Mouse (Mus musculus) forebrain, embryonic 14.5 days (tissue): ENCODE data around the gene Vps26a. TPM values are rescaled to one million over a fixed set of nuclear protein-coding genes. Genes with fewer than 3 reads are reported as not detected.

Experiments
- ATAC-seq: fragments of 200-750 bp; cut with Nextera tagmentation; 2 replicates; pipeline ENCODE4 v1.8.0; 2017; ENCODE audit warnings: mild to moderate bottlenecking, moderate library complexity
- DNase-seq: peaks from one replicate; pipeline ENCODE4 v3.0.0-alpha.2; 2015; ENCODE audit warnings: low spot score
- H3K27ac ChIP-seq: fragments of 300-500 bp; sonication (generic); 2 replicates; pipeline ENCODE4 v1.5.1; 2014; ENCODE audit warnings: low read depth, mild to moderate bottlenecking, control low read depth, low read length, moderate library complexity
- H3K27me3 ChIP-seq: fragments of 300-500 bp; sonication (generic); replicated peaks from 2 replicates; pipeline ENCODE4 v1.6.1; 2014; ENCODE audit warnings: low read length, control low read depth, mixed read lengths; ENCODE audit not compliant: control insufficient read depth, insufficient read depth
- H3K36me3 ChIP-seq: fragments of 300-500 bp; sonication (generic); 2 replicates; pipeline ENCODE4 v1.6.1; 2014; ENCODE audit warnings: low read length, control low read depth; ENCODE audit not compliant: control insufficient read depth, insufficient read depth
- H3K4me1 ChIP-seq: fragments of 300-500 bp; sonication (generic); 2 replicates; pipeline ENCODE4 v1.6.1; 2014; ENCODE audit warnings: antibody characterized with exemption, low read length, control low read depth; ENCODE audit not compliant: control insufficient read depth, insufficient read depth
- H3K4me2 ChIP-seq: fragments of 300-500 bp; sonication (generic); 2 replicates; pipeline ENCODE4 v1.6.1; 2014; ENCODE audit warnings: mild to moderate bottlenecking, control low read depth, low read length
- H3K4me3 ChIP-seq: fragments of 300-500 bp; sonication (generic); 2 replicates; pipeline ENCODE4 v1.5.1; 2014; ENCODE audit warnings: low read depth, low read length, control low read depth
- H3K9ac ChIP-seq: fragments of 300-500 bp; sonication (generic); 2 replicates; pipeline ENCODE4 v1.6.1; 2014; ENCODE audit warnings: mild to moderate bottlenecking, low read length, control low read depth, moderate library complexity
- H3K9me3 ChIP-seq: fragments of 300-500 bp; sonication (generic); replicated peaks from 2 replicates; pipeline ENCODE4 v1.6.1; 2016; ENCODE audit warnings: low read length, control low read depth, mixed read lengths; ENCODE audit not compliant: control insufficient read depth
- WGBS: fragments of 180-500 bp; shearing (Covaris S2); extraction: QIAGEN DNeasy Blood & Tissue Kit; methylation state at CpG from one replicate; pipeline ENCODE4 v1.1.7; 2014; 5-methylcytosine and 5-hydroxymethylcytosine counted together
- polyA plus RNA-seq: library from polyadenylated mRNA; unstranded; fragments of >200 nt; fragmentation: Nextera tagmentation; extraction: Ambion mirVana; gene quantifications from 2 replicates; pipeline ENCODE4 v1.2.1, GENCODE M21; 2014

The Vps26a gene
- polyA plus RNA-seq, 1 experiment from 2014 or later, result 77.8 TPM

- ATAC-seq (no peak), DNase-seq (no peak)
- 90% methylated on average over 4 of the region's 4 CpGs for WGBS
- Histone ChIP-seq H3K9me3 (no peaks in the 10 kb centered on the region), H3K4me2 (no peak overlapping the region), H3K9ac (no peak overlapping the region), H3K36me3 (no peaks in the 10 kb centered on the region), H3K27me3 (no peaks in the 10 kb centered on the region), H3K27ac (no peak overlapping the region), H3K4me1 (no peaks in the 10 kb centered on the region), H3K4me3 (no peak overlapping the region)
Measured at GRCm38 (mm10) chr10:62512855-62513254, 26.2 kb upstream of the Vps26a start.

DNA sequence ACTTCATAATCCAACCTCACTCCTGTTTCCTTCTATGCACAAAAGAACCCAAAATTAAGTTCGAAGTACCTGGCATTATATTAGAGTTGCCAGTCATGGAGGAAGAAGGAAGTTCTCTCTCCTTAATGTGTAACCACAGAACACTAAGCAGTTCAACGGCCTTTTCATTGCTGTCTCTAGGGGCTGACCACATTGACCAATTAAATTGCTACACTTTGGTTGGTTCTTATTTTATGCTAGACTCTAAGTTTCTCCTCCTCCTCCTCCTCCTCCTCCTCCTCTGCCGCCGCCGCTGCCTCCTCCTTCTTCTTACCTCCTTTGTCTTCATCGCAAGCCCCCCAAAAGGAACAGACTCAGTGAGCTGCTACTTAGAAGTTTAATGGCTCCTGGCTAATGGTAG is 24.9 kb upstream of the Vps26a start:
- H3K9ac ChIP-seq, result no peak overlapping the region

DNA sequence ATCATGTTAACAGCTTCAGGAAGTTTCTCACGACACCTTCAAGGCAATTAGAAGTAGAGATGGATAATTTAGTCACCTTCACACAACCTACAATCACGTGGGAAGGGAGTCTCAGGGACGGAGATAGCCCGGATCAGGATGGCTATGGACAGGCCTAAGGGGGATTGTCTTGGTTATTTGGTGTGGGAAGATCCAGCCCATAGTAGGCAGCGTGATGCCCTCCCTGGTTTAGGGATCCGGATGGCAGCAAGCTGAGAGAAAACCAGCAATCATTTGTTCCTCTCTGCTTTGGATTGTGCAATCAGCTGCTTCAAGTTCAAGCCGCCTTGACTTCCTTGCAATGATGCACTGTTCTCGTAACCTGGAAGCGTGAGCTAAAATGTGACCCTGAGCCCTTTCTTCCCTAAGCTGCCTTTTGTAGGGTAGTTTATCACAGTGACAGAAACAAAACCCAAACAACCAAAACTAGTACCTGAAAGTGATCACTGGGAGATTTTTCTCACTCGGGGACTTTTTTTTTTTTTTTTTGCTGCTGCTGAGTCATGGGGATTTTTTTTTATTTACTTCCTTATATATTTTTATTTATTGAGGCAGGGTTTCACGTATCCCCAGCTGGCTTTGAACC is 22.5 kb upstream of the Vps26a start:
- Histone ChIP-seq H3K4me2 (no peak overlapping the region), H3K27ac (no peak overlapping the region), H3K4me3 (no peak overlapping the region), H3K4me1 (no peaks in the 10 kb centered on the region), H3K27me3 (peaks cover 4% of the 10 kb centered on the region; the same call in 1 of the 2 replicates), H3K36me3 (no peaks in the 10 kb centered on the region), H3K9ac (no peak overlapping the region), H3K9me3 (no peaks in the 10 kb centered on the region)
- ATAC-seq (no peak), DNase-seq (no peak)
- 71% methylated on average over 11 of the region's 11 CpGs for WGBS

More for the DNA sequence above, 24.9 kb upstream of the Vps26a start:
- no peaks in the 10 kb centered on the region for H3K9me3 ChIP-seq
- H3K27ac ChIP-seq, result no peak overlapping the region
- H3K4me1 ChIP-seq, result no peaks in the 10 kb centered on the region
- no peak overlapping the region for H3K4me2 ChIP-seq
- ATAC-seq (no peak), DNase-seq (no peak)
- H3K27me3 ChIP-seq, result peaks cover 4% of the 10 kb centered on the region; the same call in 1 of the 2 replicates
- 76% methylated on average over 6 of the region's 6 CpGs for WGBS
- H3K36me3 ChIP-seq, result no peaks in the 10 kb centered on the region
- no peak overlapping the region for H3K4me3 ChIP-seq

DNA sequence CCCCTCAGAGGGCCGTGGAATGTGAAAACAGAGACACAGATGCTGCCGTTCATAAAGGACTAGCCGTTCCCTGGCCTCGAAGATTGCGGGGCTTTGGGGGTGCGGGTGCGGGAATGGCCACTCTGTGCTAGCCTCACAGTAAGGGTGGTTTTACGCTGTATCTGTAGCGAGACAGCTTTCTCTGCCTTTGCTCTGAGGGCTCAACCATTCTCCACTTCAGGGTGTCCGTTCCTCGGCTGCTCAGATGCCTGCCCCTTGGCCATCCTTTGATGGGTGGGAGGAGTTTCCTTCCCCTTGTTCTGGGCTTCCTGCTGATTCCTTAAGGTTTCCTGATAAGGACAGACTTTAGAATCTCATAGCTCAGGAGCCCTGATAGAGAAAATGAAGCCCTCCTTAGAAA is 21.9 kb upstream of the Vps26a start:
- no peak for DNase-seq
- Histone ChIP-seq H3K9me3 (no peaks in the 10 kb centered on the region), H3K4me3 (peak overlapping the region; percentile 1; the same call in 1 of the 2 replicates), H3K27me3 (peaks cover 4% of the 10 kb centered on the region; the same call in 1 of the 2 replicates), H3K4me1 (no peaks in the 10 kb centered on the region), H3K9ac (0 out of 2 replicates have a peak overlapping the region, but pooled peaks have one; percentile 4), H3K27ac (no peak overlapping the region), H3K4me2 (peak overlapping the region; percentile 37), H3K36me3 (no peaks in the 10 kb centered on the region)
- ATAC-seq, result no peak
- WGBS, result 8% methylated on average over 11 of the region's 11 CpGs

GRCm38 (mm10) chr10:62507591-62508308 is 21.1 kb upstream of the Vps26a start:
- Histone ChIP-seq H3K27me3 (peaks cover 4% of the 10 kb centered on the region; the same call in 1 of the 2 replicates), H3K9ac (no peak overlapping the region), H3K9me3 (no peaks in the 10 kb centered on the region), H3K4me1 (no peaks in the 10 kb centered on the region), H3K4me2 (peak overlapping the region; percentile 37), H3K27ac (no peak overlapping the region), H3K4me3 (peak overlapping the region; percentile 1; the same call in 1 of the 2 replicates), H3K36me3 (no peaks in the 10 kb centered on the region)
- WGBS, result 15% methylated on average over 18 of the region's 18 CpGs
- peak; percentile 8 for DNase-seq
- ATAC-seq, result no peak

GRCm38 (mm10) chr10:62507071-62507470 is 20.5 kb upstream of the Vps26a start:
- Histone ChIP-seq H3K9ac (no peak overlapping the region), H3K36me3 (no peaks in the 10 kb centered on the region), H3K4me2 (no peak overlapping the region), H3K4me3 (no peak overlapping the region), H3K9me3 (no peaks in the 10 kb centered on the region), H3K27ac (no peak overlapping the region), H3K4me1 (no peaks in the 10 kb centered on the region), H3K27me3 (peaks cover 4% of the 10 kb centered on the region; the same call in 1 of the 2 replicates)
- ATAC-seq (no peak), DNase-seq (no peak)
- WGBS, result 91% methylated on average over 4 of the region's 4 CpGs

- Histone ChIP-seq H3K36me3 (no peaks in the 10 kb centered on the region), H3K4me3 (no peak overlapping the region), H3K9me3 (no peaks in the 10 kb centered on the region), H3K4me1 (no peaks in the 10 kb centered on the region), H3K27me3 (peaks cover 4% of the 10 kb centered on the region; the same call in 1 of the 2 replicates), H3K4me2 (no peak overlapping the region), H3K9ac (no peak overlapping the region), H3K27ac (no peak overlapping the region)
- 88% methylated on average over 17 of the region's 17 CpGs for WGBS
- no peak for ATAC-seq
- no peak for DNase-seq
Measured at GRCm38 (mm10) chr10:62506019-62506556, 19.5 kb upstream of the Vps26a start.

DNA sequence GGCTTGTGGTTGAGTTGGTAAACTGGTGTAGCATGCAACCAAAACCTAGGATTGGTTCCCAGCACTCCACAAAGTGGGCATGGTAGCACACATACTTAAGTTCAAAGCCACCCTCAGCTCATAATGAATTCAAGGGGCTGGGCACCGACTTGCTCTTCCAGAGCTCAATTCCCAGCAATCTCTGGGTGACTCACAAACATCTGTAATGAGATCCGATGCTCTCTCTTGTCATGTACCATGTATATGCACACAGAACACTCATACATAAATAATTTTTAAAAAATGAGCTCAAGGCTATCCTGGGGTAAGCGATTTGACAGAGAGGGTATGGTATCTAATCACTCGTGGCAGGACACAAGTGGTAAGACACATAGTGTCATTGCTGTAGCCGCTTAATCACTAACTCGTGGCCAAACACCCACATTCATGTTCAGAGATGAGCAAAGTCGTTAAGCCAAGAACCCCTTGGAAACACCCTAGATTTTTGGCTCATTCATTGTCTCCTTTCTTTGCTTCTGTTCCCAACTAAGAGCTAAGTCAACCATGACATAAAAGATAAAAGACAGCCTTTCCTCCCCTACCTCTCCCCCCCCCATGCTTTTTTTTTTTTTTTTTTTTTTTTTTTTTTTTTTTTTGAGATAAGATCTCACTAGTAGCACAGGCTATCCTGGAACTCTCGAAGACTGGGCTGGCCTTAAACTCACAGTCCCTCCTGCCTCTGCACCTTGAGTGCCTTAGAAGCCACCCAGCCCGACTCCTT is 18.8 kb upstream of the Vps26a start:
- no peak overlapping the region for H3K4me2 ChIP-seq
- H3K27ac ChIP-seq, result no peak overlapping the region
- DNase-seq (no peak), ATAC-seq (no peak)
- H3K9me3 ChIP-seq, result no peaks in the 10 kb centered on the region
- H3K9ac ChIP-seq, result no peak overlapping the region
- H3K36me3 ChIP-seq, result no peaks in the 10 kb centered on the region
- 67% methylated on average over 9 of the region's 9 CpGs for WGBS
- H3K4me3 ChIP-seq, result no peak overlapping the region
- H3K4me1 ChIP-seq, result no peaks in the 10 kb centered on the region
- H3K27me3 ChIP-seq, result peaks cover 4% of the 10 kb centered on the region; the same call in 1 of the 2 replicates
